Mouse (Mus musculus) left cerebral cortex, adult 9 months (tissue): ENCODE measurements at regions not wholly inside any gene's neighbourhood (a gene's known extent, or its start where the extent isn't known, plus 50 kb on each side); places are given as distances from the start of the nearest gene placed in this dataset.

ENCODE experiments used
- DNase-seq, 2 experiments: peaks; one replicate each; pipeline ENCODE4 v3.0.0; 2022; ENCODE audit warnings: low spot score in 2 of 2

DNA sequence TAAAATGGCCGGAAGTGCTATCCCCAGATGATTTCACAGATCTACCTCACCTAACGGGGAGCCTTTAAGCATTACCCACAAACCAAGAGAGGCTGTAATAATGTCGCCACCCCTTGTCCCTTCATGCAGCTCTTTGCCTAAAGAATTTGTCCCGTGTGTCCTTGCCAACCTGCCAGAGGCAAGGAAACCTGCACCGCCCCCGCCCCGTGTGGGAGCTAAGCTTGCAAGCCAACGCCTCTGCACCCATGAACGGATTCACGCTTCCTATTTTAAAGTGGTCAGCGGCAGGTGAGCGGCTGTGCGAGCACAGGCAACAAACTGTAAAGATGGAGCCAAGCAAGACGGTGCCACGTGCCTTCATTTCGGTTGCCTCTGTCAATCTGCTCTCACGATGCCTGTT lies 63.1 kb downstream of the Gm11011 start:
- peak in 1 of 2 experiments; percentile 3 for DNase-seq

DNA sequence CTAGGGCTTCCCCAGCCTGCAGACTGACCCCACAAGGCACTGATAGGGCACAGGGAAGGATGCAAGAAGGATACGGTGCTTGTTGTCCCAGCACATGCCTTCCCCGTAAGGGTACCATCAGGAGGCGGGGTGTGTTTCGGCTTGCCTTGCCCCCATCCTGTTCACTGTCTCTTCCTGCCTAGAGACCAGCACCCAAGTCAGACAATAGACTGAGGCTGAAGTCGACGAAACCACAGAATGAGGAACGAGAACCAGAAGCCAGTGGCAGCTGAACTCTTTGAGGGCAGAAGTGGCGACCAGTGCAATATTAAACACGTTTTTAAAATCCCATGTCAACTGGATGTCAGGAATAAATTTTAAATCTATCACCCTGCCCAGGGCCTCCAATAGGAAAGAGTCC lies 67.6 kb downstream of the Gm11011 start:
- DNase-seq, result no peak

DNA sequence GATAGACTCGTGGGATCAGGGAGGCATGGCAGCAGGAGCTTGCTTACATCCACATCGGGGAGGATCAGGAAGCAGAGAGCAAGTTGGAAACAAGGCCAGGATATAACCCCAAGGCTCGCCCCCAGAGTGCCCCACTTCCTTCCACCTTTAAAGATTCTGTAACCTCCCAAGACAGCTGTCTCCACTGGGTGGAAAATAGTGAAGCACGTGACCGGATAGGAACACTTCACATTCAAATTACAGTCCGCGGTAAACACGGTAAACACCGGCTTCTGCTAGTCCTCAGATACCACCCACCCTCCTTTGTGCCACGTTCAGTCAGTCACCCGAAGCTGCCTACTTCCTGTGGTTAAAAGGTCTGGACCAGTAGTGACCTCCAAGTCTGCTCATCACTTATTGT lies 72.2 kb downstream of the Gm11011 start:
- DNase-seq, result no peak

- no peak for DNase-seq
Measured at GRCm38 (mm10) chr2:169510741-169511140, 76.8 kb downstream of the Gm11011 start.

GRCm38 (mm10) chr2:169509406-169509805 lies 78.1 kb downstream of the Gm11011 start:
- no peak for DNase-seq

GRCm38 (mm10) chr2:169504416-169505057 lies 83.0 kb downstream of the Gm11011 start:
- DNase-seq, result no peak

DNA sequence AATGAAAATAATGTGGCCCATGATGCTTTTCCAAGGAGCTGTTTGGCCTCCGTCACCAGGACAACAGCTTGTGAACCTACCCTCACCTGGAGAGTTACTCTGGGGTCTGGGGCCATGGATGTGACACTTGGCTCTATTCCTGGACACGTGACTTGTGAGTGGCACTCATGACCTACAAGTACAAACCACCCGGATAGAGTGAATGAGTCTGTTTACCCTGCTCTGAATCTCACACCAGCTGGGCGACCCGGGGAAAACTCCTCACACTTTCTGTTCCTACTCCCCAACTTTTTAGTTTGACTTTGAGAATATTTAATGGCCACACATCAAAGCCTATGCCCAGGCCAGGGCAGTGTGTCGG lies 84.0 kb downstream of the Gm11011 start:
- no peak for DNase-seq

- no peak for DNase-seq
Measured at GRCm38 (mm10) chr2:169502717-169503597, 84.6 kb downstream of the Gm11011 start.

- DNase-seq, result no peak
Measured at GRCm38 (mm10) chr2:169501736-169502340, 85.7 kb downstream of the Gm11011 start.

- no peak for DNase-seq
Measured at GRCm38 (mm10) chr2:169495368-169495767, 92.2 kb downstream of the Gm11011 start.

DNA sequence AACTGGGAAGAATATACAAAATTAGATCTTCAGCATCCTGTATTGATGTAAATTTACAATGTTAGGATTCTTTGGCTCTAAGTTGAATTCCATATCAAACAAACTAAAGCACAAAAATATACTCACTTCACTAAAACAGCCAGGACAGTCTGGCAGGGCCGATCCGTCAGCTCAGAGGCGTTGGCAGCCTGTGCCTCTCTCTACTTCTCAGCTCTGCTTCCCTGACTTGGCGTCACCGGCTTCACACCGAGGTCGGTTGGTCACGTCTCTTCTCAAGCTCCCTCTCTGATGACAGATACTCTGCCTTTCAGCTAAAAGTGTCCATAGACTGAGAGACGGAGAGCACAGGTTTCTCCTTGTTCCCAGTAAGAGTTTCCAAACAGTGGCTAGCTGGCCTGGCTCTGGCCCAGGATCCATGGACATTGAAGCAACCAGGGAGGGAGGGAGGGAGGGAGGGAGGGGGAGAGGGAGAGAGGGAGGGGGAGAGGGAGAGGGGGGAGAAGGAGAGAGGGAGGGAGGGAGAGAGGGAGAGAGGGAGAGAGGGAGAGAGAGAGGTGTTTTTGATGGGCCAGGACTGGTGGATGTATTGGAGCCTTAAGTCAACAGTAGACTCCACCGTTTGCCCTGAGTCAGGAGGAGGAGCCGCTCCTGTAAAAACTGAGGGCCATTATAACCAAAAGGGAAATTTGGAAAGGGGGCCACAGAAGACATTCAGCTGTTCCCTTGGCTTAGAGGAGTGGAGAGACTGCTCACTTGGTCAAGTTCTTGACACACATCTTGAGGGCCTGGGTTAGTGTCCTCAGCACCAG lies 92.8 kb downstream of the Gm11011 start:
- no peak for DNase-seq

DNA sequence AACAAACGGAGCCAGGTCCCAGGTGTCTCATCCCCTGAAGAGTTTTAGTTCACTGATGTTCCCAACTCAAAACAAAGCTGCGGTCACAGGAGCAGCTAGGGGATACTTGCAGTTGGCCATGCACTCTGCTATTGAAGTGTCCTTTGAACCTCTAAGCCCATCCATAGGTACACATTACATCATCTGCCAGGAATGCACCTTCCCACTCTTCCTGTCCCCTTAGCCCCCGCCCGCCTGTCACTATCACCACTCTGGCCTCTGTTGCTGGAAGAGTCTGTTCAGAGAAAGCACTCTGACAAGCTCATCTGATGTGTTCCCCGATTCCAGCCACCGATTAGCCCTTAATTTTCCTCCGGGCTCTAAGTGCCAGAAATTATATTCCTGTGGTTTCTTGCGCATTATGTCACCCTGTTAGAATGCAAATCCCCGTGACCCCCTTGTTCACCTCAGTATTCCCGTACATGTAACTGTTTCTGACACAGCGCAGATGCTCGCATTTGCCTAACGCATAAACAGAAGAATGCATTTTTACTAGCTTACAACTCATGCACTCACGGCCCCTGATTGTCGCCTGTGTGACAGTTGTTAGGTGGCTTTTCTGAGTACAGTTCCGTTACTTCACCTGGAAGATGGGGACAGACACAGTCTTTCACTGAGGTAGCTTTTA lies 93.8 kb downstream of the Gm11011 start:
- DNase-seq, result no peak

DNA sequence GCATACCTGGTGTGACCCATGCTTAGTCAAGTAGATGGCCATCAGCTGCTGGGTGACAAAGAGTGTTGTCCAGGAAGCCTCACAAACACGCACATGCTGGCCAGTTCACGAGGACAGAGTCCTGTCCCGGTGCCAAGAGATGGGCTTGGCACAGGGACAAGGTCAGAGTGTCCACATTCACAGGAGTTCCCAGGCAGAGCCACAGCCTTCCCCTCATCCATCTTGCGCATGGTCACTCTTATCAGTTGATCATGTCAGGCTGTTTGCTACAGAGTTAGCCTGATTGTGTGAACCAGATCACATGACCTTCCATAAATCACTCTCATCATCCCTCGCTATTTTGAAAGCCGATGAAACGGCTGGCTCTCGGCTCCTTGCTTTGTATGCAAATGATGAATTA lies 103.6 kb downstream of the Gm11011 start:
- no peak for DNase-seq

GRCm38 (mm10) chr2:169481731-169482465 lies 105.6 kb downstream of the Gm11011 start:
- no peak for DNase-seq

DNA sequence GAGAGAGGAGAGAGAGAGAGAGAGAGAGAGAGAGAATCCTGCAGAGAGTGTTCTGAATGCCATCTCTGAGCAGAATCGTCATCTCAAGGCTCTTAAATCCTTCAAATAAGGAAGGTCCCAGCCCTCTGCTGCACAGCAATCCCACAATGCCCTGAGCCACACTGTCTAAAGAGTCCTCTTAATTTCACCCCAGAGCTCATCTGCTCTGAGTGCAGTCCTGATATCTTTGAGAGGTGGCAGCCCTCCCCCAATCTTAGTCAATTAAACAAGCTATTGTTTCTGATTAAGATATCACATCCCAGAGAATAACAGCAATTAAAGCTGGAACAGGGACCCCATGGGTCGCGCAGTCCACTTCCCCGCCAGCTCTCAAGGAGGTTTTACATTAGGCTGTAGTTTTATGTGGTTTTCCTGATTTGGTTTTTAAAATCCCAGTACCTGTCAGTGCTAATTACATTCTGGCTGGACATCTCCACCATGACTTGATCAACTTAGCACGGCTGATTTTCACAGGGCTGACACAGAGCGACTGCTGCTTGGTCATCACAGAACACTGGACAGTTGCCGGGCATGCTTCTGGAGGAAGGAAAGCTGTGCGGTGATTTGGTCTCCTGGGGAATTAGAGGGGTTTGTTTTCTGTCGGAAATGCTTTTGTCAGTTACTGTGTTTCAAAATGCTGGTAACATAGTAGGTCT lies 113.0 kb downstream of the Gm11011 start:
- DNase-seq, result no peak

- no peak for DNase-seq
Measured at GRCm38 (mm10) chr2:169469538-169469937, 118.0 kb downstream of the Gm11011 start.

DNA sequence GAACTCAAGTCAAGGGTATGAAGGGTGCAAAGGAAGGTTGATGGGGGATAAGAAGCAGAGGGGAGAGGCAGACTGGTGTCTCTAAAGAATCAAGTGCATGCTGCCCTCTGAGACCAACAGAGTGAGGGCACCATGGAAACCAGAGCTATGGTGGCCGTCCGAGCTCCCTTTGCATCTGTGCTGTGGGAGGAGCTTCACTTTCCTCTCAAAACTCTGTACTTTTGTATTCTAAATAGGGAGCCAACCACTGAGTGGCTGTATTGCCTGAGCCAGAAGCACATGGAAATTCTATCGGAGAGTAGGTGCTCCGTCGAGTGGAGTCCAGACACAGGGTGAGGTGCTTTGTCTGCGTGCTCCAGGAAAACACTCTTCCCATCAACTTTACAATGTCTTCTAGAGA lies 119.9 kb downstream of the Gm11011 start:
- DNase-seq, result no peak

- no peak for DNase-seq
Measured at GRCm38 (mm10) chr2:169464106-169464505, 123.4 kb downstream of the Gm11011 start.

GRCm38 (mm10) chr2:169461491-169462039 lies 126.0 kb downstream of the Gm11011 start:
- no peak for DNase-seq

GRCm38 (mm10) chr2:169452956-169453355 lies 134.6 kb downstream of the Gm11011 start:
- no peak for DNase-seq
